Mouse (Mus musculus) mammary gland, adult 2 months (tissue): ENCODE results near the gene Atp13a1. TPM values are rescaled to one million over a fixed set of nuclear protein-coding genes. Genes with fewer than 3 reads are reported as not detected.

ENCODE experiments used
- polyA plus RNA-seq: library from polyadenylated mRNA; depleted of rRNA; stranded (reverse); fragments of >200 nt; gene quantifications from 2 replicates; pipeline ENCODE4 v1.2.3, GENCODE M21; 2012; ENCODE audit warnings: low replicate concordance; rRNA removed

Atp13a1 gene
- 77.1 and 111 TPM in 2 replicates for polyA plus RNA-seq

GRCm38 (mm10) chr8:69790773-69791367 is at the start of gene Atp13a1, which contains the start of gene Zfp866:
Gene Atp13a1 (plus strand): TSS chr8:69791163.
Gene Zfp866 (minus strand): TSS chr8:69791178.

GRCm38 (mm10) chr8:69749544-69750454 is 41.2 kb upstream of the Atp13a1 start, which contains the start of gene Zfp963:
Gene Zfp963 (minus strand): TSS chr8:69749970.

GRCm38 (mm10) chr8:69774503-69775148 is 16.3 kb upstream of the Atp13a1 start, which contains the start of gene Gm20422:
Gene Gm20422 (minus strand): TSS chr8:69774886.

GRCm38 (mm10) chr8:69808094-69808863 is 17.3 kb downstream of the Atp13a1 start, which contains the start of gene Gmip:
Gene Gmip (plus strand): TSS chr8:69808679.

GRCm38 (mm10) chr8:69822386-69823191 is 31.6 kb downstream of the Atp13a1 start, which contains the start of gene Lpar2:
Gene Lpar2 (plus strand): TSS chr8:69822429.

GRCm38 (mm10) chr8:69832298-69832853 is 41.4 kb downstream of the Atp13a1 start, which contains the start of gene Pbx4:
Gene Pbx4 (plus strand): TSS chr8:69832491.

Other genes starting within 250 kb of the Atp13a1 start
- gene Zfp868, start 165.6 kb upstream of the Atp13a1 start, polyA plus RNA-seq = 3.2 and 6.4 TPM in 2 replicates
- 0.47 and 1.5 TPM in 2 replicates for gene Zfp964, start 136.7 kb upstream of the Atp13a1 start, polyA plus RNA-seq
- 1.5 and 4.1 TPM in 2 replicates for gene Zfp869, start 80.4 kb upstream of the Atp13a1 start, polyA plus RNA-seq
- gene Zfp963, start 41.2 kb upstream of the Atp13a1 start, polyA plus RNA-seq = 1.3 and 3.4 TPM in 2 replicates
- not detected in 2 replicates for gene Gm20422, start 16.3 kb upstream of the Atp13a1 start, polyA plus RNA-seq
- gene Zfp866, start within 50 bp of the Atp13a1 start, polyA plus RNA-seq = 8.3 and 14.9 TPM in 2 replicates
- 73.6 and 132 TPM in 2 replicates for gene Gmip, start 17.5 kb downstream of the Atp13a1 start, polyA plus RNA-seq
- gene Lpar2, start 31.3 kb downstream of the Atp13a1 start, polyA plus RNA-seq = 3.2 and 4.7 TPM in 2 replicates
- 1.9 and 4.0 TPM in 2 replicates for gene Pbx4, start 41.3 kb downstream of the Atp13a1 start, polyA plus RNA-seq
- 0.17 and 0.31 TPM in 2 replicates for gene Cilp2, start 96.5 kb downstream of the Atp13a1 start, polyA plus RNA-seq
- 1.0 and 2.1 TPM in 2 replicates for gene Tssk6, start 111.0 kb downstream of the Atp13a1 start, polyA plus RNA-seq
- 129 and 145 TPM in 2 replicates for gene Ndufa13, start 111.4 kb downstream of the Atp13a1 start, polyA plus RNA-seq
- gene Yjefn3, start 111.5 kb downstream of the Atp13a1 start, polyA plus RNA-seq = 6.6 and 13.7 TPM in 2 replicates
- gene Gatad2a, start 205.2 kb downstream of the Atp13a1 start, polyA plus RNA-seq = 53.8 and 76.8 TPM in 2 replicates